Mouse (Mus musculus) heart, adult 8-10 months (tissue): Measurements from ENCODE around the gene Rpa1. TPM values are rescaled to one million over a fixed set of nuclear protein-coding genes. Genes with fewer than 3 reads are reported as not detected.
"Not testable (repeated sequence)": the region's sequence is repeated elsewhere in the genome, so short reads cannot be mapped to it uniquely, and the experiment has no call there.

Source experiments
- DNase-seq: peaks from one replicate; pipeline ENCODE4 v3.0.0; 2022; ENCODE audit warnings: low spot score
- total RNA-seq, 4 experiments: library from RNA; stranded (reverse); gene quantifications; 2 replicates each; pipeline ENCODE4 v1.2.4; 2022

Gene Rpa1
- total RNA-seq, 4 experiments from 2014 or later = 62.6 to 69.4 (median 67.4) TPM

DNA sequence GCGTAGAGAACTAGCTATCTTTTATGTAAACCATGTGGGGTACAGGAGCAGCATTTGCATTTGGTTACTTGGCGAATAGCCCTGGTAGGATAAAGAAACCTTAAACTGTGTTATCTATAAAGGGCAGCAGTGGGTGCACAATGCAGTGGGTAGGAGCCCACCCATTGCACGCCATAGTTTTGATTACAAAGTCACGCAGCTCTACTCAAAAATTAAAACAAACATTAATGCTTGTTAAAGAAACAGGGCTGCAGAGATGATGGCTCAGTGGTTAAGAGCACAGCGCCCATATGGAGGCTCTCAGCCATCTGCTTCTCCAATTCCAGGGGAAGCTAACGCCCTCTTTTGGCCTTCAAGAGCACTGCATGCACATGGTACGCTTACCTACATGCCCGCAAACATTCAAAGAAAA, 24.8 kb downstream of the Rpa1 start:
- no peak for DNase-seq

DNA sequence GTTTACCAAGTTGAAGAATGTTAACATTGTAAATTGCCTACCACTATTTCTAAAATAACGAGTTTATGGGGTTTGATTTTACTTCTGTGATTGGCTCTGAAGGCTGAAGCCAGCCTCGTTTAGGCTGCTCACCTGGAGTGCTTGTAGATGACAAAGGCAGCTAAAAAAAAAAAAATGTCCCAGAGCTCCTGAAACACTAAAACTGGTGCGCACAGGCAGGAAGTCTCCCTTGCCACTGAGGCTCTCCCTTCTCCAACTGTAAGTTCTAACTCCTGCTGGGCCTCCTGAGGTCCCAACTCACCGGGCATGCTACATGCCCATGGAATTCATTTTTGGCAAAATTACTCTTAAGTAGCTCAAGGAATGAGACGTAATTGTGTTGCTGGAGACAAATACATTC, 28.9 kb downstream of the Rpa1 start:
- no peak for DNase-seq

DNA sequence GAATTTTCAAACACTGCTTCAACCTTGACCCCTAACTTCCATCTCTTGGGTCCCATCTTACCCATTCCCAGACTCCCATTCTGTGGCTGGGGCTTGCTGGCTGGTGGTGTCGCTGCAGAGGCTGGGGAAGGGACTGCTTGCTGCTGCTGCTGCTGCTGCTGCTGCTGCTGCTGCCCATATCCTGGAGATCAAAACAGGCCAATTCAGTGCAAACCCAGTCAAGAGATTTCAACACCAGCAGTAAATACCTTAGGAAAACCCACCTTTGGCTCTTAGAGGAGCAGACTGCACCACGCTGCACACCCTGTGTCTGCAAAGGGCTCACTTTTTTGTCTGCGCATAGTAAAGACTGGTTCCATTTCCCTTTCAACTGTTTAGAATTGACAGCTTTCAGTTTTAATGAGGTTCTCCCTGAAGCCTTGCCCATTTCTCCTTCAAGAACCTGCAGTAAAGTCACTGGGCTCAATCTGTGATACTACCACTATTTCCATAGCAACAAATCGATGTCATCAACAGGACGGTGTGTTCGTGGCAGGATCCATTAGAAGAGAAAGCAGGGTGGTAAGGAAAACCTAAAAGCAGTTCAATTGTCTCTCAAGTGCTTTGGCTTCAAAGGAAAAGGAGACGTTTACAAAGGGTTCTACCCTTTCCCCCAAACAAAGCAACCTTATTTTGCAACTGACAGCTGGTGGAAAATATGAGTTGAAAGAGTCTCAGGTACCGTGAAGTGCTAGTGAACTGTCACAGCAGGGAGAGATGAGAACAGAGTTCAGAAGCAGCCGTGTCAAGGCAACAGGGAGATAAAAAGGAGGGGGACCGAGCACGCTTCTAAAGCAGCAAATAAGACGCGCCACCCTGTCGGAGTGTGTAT, 29.5 kb downstream of the Rpa1 start:
- DNase-seq = no peak

- DNase-seq = no peak
Observed at GRCm38 (mm10) chr11:75313834-75314233, 34.3 kb downstream of the Rpa1 start.

GRCm38 (mm10) chr11:75311751-75312150, 36.4 kb downstream of the Rpa1 start:
- DNase-seq = no peak

- DNase-seq = no peak
Observed at GRCm38 (mm10) chr11:75310813-75311212, 37.3 kb downstream of the Rpa1 start.

- DNase-seq = no peak
Observed at GRCm38 (mm10) chr11:75308650-75309049, 39.5 kb downstream of the Rpa1 start.

- no peak for DNase-seq
Observed at GRCm38 (mm10) chr11:75304797-75305196, 43.3 kb downstream of the Rpa1 start.

- no peak for DNase-seq
Observed at GRCm38 (mm10) chr11:75300954-75301353, 47.2 kb downstream of the Rpa1 start.

- DNase-seq = no peak
Observed at GRCm38 (mm10) chr11:75299786-75300185, 48.3 kb downstream of the Rpa1 start.

DNA sequence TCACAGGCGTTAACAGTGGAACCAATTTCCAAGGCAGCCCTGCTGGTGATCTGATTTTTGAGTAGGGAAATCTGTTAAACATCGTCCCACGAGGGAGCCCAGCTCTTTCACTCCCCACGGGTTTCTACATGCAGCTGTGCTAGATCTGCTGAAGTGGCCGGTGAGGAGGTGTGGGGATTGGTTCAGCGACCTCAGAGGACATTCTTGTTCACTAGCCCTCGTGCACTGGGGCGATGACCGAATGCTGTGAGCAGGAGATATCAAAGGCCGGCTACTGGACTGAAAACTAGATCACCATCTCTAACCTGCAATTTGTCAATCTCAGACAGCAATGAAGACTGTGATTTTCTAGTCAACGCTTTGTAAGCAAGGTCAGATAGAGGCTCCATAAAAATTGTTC, 49.6 kb downstream of the Rpa1 start:
- no peak for DNase-seq

- DNase-seq = peak; percentile 31
Observed at GRCm38 (mm10) chr11:75297631-75298030, 50.5 kb downstream of the Rpa1 start.

GRCm38 (mm10) chr11:75296406-75297005, 51.6 kb downstream of the Rpa1 start:
- no peak for DNase-seq

GRCm38 (mm10) chr11:75295534-75295933, 52.6 kb downstream of the Rpa1 start:
- DNase-seq = not testable (repeated sequence)

- no peak for DNase-seq
Observed at GRCm38 (mm10) chr11:75294862-75295261, 53.3 kb downstream of the Rpa1 start.

DNA sequence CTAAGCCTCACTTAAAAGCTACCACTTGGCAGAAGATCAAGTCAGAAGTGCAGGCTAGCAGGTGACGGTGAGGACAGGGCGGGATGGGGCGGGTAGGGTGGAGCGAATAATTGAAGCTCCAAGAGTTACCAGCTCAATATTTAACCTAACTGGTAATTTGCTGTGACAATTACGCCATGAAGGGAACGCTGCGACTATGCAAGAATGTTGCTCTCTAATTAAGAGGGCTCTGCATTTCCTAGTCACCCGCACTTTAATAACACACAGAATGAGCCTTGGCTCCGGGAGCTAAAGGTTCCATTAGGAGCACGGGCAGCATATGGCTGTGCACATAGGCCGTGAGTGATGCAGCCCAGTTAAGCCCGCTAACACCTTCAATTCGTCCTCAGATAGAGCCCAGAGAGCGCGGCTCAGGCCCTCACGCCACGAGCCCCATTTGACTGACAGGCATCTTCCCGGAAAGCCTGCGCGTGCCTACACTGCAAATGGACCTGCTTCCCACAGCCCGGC, 54.2 kb downstream of the Rpa1 start:
- no peak for DNase-seq

DNA sequence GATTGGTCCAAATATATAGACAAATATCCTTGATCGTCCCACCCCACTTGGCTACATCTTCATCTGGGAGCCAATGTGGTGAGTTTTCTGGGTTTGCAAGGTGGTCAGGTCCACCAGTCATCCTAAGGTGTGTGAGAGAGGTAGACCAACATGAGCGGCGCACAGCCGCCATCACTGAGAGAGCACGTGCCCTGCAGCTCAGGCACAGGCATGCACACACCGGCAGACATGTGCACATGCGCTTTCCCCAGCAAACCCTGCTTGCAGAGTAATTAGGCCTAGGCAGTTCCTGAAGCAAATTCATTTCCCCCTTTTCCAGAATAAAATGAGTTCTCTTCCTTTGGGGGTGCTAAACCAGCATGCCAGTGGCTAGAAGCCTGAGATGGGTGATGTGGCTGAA, 55.8 kb downstream of the Rpa1 start:
- DNase-seq = no peak

DNA sequence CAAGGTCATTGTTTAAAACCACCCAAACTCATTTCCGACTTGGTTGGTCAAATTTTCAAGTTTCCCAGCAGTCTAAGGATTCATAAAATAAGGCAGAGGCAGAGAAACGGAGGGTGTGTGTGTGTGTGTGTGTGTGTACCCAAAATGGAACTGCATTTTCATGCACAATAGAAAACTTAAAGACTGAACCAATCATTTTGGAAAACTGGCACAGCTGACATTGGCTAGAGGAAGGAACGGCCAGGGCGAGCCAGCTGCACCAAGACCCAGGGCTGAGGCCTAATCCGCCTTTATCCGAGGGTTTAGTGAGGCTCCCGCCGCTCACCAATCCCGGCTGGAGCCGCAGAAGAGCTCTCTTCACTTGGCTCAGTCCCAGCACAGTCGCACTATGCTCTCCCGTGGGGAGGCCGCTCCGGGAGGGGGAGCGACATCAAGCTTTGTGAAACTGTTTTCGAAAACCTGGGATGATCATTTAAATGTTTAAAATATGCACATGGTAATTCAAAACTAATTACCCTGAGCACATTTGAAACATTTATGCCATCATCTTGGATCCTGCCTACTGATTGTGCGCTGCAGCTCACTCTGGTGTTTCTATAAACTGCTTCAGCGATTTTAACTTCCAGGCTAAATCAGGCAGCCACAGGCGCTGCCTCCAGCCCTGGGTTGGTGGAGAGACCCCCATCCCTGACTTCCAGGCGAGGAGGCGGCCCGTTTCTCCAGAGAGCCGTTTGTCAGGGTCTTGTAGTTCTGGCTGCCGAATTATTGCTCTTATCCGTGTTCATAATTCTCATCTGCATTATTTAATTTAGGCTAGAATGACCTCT, 56.5 kb downstream of the Rpa1 start:
- no peak for DNase-seq

- DNase-seq = peak; percentile 92
Observed at GRCm38 (mm10) chr11:75290566-75291271, 57.4 kb downstream of the Rpa1 start.

GRCm38 (mm10) chr11:75289120-75289519, 59.0 kb downstream of the Rpa1 start:
- DNase-seq = no peak

DNA sequence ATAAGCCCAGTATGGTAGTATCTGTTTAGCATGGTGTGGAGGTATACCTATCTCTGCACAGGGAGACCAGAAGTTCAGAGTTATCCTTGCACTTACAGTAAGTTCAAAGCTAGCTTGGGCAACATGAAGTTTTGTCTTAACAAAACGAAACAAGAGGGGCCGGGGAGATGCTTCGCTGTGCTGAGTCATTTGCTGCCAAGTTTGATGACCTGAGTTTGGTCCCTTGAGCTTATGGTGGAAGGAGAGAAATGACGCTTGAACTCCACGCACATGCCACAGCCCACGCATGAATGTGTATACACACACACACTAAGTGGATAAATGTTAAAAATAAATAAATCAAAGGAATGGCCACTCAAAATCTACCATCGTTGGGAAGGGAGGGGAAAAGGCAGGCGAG, 59.6 kb downstream of the Rpa1 start:
- no peak for DNase-seq
